Mouse (Mus musculus) erythroblast, embryonic 14.5 days (primary cell): ENCODE measurements around the gene Lpcat2. TPM values are rescaled to one million over a fixed set of nuclear protein-coding genes. Genes with fewer than 3 reads are reported as not detected.

ENCODE experiments used
- H3K27me3 ChIP-seq: 2 replicates; pipeline ENCODE4 v1.6.1; 2012; ENCODE audit warnings: inconsistent platforms; ENCODE audit not compliant: control insufficient read depth
- H3K36me3 ChIP-seq: 2 replicates; pipeline ENCODE4 v1.6.1; 2012; ENCODE audit warnings: mild to moderate bottlenecking, inconsistent platforms; ENCODE audit not compliant: control insufficient read depth
- H3K4me1 ChIP-seq: 2 replicates; pipeline ENCODE4 v1.6.1; 2012; ENCODE audit warnings: inconsistent platforms; ENCODE audit not compliant: control insufficient read depth
- H3K4me3 ChIP-seq: replicated peaks from 2 replicates; pipeline ENCODE3; 2012; ENCODE audit warnings: moderate library complexity, mild to moderate bottlenecking, inconsistent platforms
- H3K9me3 ChIP-seq: 2 replicates; pipeline ENCODE4 v1.6.1; 2012; ENCODE audit warnings: low read length, inconsistent platforms, mixed read lengths; ENCODE audit not compliant: control insufficient read depth
- GATA1 ChIP-seq: IDR thresholded peaks from 2 replicates; pipeline ENCODE4 v1.6.1; 2012; ENCODE audit warnings: low read length, inconsistent platforms, mixed read lengths
- TAL1 ChIP-seq: IDR thresholded peaks from 3 replicates; pipeline ENCODE4 v1.6.1; 2012; ENCODE audit warnings: low read length, inconsistent platforms, mixed read lengths
- polyA plus RNA-seq: library from polyadenylated mRNA; stranded (reverse); fragments of >175 nt; gene quantifications from 2 replicates; pipeline ENCODE4 v1.2.3, GENCODE M21; 2012

Gene Lpcat2
- polyA plus RNA-seq, 1 experiment = 0.01 TPM

DNA sequence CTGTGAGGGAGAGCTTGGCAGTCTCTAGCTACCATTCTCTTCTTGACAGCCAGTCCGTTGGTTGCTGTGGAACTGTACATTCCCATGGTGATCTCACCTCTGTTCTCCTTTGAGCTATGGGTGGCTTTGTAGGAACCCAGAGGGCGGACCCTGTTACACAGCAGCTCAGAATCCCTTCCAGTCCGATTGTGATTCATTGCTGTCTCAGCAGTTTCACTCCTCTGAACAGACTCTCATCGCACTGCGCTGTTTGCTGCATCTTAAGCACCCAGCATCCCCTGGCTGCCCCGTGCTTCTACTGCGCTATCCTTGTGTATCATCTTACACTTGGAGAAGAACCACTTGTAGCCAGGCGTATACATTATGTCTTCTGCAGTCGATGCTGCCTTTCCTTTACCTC is 44.5 kb downstream of the Lpcat2 start:
- H3K4me1 ChIP-seq = no peaks in the 10 kb centered on the region
- no peaks in the 10 kb centered on the region for H3K9me3 ChIP-seq
- no peaks in the 10 kb centered on the region for H3K27me3 ChIP-seq
- H3K36me3 ChIP-seq = no peaks in the 10 kb centered on the region
- H3K4me3 ChIP-seq = no peak overlapping the region
- TF ChIP-seq GATA1 (no peak), TAL1 (no peak)

DNA sequence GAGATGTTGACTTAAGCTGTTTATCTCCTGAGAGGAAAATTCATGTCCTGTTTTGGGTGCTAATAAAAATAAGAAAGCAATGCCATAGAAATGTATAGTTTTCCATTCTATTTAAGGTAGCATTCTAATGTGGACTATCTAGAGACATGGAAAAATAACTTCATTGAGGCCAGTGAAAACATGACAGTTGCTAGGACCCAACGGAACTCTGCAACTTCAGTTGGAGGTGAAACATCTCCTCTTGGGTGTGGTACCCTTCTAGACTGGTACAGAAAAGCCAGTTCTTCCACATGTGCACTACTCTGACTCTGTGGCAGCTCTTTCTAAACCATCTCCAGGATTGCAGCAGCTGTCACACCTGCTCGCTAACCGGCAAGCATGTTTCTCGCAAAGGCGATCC is 46.0 kb downstream of the Lpcat2 start, which contains the start of gene Capns2:
TSS of gene Capns2 (plus strand) at position 301 of the 400 bp plus-strand sequence.
- Histone ChIP-seq H3K4me3 (no peak within 1 kb of the TSS), H3K4me1 (no peaks in the 10 kb centered on the region), H3K9me3 (no peaks in the 10 kb centered on the region), H3K27me3 (no peaks in the 10 kb centered on the region), H3K36me3 (no peaks in the 10 kb centered on the region)
- no peak for TF ChIP-seq TAL1
- TF ChIP-seq GATA1 = no peak

DNA sequence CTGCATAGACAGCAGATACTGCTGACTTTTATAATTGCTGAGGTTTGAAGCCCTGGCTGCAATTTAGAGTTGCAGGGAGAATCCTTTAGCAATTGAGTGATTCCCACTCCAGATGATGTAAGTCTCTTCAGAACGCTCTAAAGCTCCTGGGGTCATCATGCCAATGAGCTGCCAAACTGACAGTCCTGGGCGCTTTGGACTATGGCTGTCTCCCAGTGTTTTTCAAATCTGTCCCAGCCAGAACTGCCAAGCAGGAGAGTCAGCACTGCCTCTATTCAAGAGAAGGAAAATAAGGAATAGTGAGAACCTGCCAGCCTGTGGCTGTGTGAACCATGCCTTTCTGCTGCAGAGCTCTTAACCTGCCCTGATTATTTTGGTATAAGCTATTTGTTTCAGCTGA is 47.8 kb downstream of the Lpcat2 start:
- no peaks in the 10 kb centered on the region for H3K4me1 ChIP-seq
- TF ChIP-seq TAL1 (no peak), GATA1 (no peak)
- no peaks in the 10 kb centered on the region for H3K36me3 ChIP-seq
- no peaks in the 10 kb centered on the region for H3K27me3 ChIP-seq
- H3K9me3 ChIP-seq = no peaks in the 10 kb centered on the region
- no peak overlapping the region for H3K4me3 ChIP-seq

DNA sequence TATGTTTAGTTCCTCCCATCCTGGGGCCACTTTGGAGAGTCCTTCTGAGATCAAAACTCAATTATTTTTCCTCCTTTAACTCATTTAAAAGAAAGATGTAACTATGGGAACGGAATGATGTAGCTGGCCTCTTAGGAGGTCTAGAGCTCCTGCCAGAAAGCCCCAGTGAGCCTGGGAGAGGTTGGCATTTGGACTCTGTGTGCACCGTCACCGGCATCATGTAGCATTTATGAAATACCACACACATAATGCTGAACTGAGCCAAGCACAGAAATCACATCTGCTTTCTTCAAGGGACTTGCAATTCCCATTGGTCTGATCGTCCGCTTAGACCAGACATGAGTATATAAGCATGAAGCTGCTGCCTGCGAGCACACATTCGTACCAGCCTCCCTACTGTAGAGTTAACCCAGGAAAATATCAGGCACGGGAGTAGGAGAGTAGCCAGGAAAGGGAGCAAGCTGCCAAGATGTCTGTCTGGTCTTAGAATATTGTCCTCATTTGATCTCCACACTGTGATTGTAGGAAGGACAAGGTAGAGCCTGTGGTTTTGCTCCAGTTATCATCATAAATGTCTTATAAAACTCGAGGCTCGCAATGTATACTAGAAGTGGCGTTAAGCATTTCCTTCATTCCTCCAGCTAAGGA is 48.5 kb downstream of the Lpcat2 start:
- H3K4me3 ChIP-seq = no peak overlapping the region
- no peaks in the 10 kb centered on the region for H3K36me3 ChIP-seq
- TF ChIP-seq GATA1 (no peak), TAL1 (no peak)
- H3K27me3 ChIP-seq = no peaks in the 10 kb centered on the region
- H3K4me1 ChIP-seq = no peaks in the 10 kb centered on the region
- no peaks in the 10 kb centered on the region for H3K9me3 ChIP-seq

DNA sequence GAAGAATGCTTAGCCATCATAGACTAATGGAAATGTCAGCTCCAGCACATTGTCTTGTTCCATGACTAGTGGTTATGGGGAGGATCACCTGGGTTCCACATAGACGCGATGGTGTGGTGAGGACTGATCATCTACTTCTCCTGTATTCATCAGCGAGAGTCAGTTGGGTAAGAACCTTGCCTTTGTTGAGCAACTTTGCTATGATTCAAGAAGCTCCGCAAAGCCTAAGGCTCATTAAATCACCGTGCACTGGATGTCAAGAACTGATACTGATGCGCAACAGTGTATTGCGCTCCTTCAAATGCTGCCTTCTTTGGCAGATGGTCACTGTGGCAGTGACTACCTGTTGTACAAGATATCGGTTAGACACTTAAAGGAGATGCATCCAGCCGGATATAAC is 51.4 kb downstream of the Lpcat2 start:
- no peaks in the 10 kb centered on the region for H3K27me3 ChIP-seq
- H3K9me3 ChIP-seq = no peaks in the 10 kb centered on the region
- no peak overlapping the region for H3K4me3 ChIP-seq
- no peaks in the 10 kb centered on the region for H3K4me1 ChIP-seq
- H3K36me3 ChIP-seq = no peaks in the 10 kb centered on the region
- TF ChIP-seq GATA1 (no peak), TAL1 (no peak)

DNA sequence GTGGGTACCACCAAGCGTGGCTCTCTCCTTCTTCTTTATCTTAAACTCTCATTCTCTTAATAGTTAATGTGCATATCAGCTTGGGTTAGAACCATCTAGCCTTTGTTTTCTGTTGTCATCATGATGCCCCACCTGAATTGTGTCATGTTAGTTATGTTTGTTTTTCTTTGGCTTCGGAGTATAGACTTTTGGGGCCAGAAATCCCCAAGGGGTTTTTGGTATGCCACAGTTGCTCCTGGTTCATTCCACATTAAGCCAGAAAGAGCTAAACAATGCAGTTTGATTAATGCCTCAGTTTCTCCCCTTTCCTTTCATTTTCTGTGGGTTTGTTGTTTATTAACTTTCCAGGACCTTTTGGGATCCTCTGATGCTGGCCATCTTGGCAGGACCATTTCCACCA is 53.3 kb downstream of the Lpcat2 start:
- TF ChIP-seq GATA1 = no peak
- no peak for TF ChIP-seq TAL1
- H3K4me3 ChIP-seq = no peak overlapping the region
- no peaks in the 10 kb centered on the region for H3K36me3 ChIP-seq
- H3K27me3 ChIP-seq = no peaks in the 10 kb centered on the region
- H3K9me3 ChIP-seq = no peaks in the 10 kb centered on the region
- no peaks in the 10 kb centered on the region for H3K4me1 ChIP-seq

DNA sequence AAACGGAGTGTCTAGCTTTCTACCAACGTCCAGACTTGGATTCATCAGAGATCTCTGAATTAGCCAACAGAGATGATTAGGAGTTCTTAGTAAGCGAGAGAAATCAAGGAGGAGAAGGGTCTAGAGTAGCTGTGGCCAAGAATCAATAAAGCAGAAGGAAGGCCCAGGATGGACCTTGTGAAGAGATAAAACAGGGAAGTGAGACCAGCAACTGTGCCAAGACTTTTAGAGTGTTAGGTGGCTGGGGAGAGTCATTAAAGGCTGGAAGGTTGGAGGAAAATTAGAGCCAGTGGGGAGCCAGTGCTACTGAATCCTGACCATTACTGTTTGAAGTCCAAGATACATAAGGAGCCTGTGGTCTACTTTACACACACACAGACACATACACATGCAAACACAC is 56.3 kb downstream of the Lpcat2 start:
- no peak overlapping the region for H3K4me3 ChIP-seq

DNA sequence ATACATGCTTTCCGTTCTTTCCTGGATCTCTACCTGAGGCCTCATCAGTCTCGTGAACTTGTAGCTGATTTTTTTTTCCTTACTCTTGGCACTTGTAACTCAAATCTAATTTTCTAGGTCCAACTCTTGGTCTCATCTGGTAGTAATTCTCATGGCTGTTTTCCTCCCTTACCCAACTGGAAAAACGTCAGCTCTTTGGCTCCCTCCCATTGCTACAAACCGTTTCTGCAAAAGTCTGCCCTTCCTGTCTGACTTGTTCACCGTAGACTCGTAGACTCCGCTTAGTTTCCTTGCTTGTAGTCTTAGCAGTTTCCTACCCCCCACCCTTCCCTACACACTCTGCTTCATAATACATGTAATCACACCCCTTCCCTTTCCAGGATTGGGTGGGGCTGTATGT is 58.3 kb downstream of the Lpcat2 start:
- Histone ChIP-seq H3K9me3 (no peaks in the 10 kb centered on the region), H3K4me3 (no peak overlapping the region), H3K27me3 (no peaks in the 10 kb centered on the region), H3K36me3 (no peaks in the 10 kb centered on the region), H3K4me1 (no peaks in the 10 kb centered on the region)
- TF ChIP-seq TAL1 (no peak), GATA1 (no peak)

More for the DNA sequence above, 56.3 kb downstream of the Lpcat2 start:
- Histone ChIP-seq H3K36me3 (no peaks in the 10 kb centered on the region), H3K4me1 (no peaks in the 10 kb centered on the region), H3K9me3 (no peaks in the 10 kb centered on the region), H3K27me3 (no peaks in the 10 kb centered on the region)
- TF ChIP-seq TAL1 = no peak
- TF ChIP-seq GATA1 = no peak

DNA sequence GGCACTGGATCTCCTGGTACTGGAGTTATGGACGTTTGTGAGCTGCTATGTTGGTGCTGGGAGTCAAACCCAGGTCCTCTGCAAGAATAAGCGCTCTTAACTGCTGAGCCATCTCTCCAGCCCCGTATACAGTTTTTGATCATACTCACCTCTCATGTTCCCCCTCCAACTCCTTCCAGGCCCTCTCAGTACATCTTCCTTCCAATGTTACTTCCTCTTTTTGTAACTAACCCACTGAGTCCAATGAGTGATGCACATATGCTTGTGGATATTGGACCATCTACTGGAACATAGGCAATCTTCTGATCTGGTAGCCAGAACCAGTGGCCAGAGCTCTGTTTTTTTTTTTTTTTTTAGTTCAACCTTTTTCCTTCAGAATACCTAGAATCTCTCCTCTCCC is 60.9 kb downstream of the Lpcat2 start:
- Histone ChIP-seq H3K4me3 (no peak overlapping the region), H3K4me1 (no peaks in the 10 kb centered on the region), H3K9me3 (no peaks in the 10 kb centered on the region), H3K36me3 (no peaks in the 10 kb centered on the region), H3K27me3 (no peaks in the 10 kb centered on the region)
- no peak for TF ChIP-seq GATA1
- no peak for TF ChIP-seq TAL1

DNA sequence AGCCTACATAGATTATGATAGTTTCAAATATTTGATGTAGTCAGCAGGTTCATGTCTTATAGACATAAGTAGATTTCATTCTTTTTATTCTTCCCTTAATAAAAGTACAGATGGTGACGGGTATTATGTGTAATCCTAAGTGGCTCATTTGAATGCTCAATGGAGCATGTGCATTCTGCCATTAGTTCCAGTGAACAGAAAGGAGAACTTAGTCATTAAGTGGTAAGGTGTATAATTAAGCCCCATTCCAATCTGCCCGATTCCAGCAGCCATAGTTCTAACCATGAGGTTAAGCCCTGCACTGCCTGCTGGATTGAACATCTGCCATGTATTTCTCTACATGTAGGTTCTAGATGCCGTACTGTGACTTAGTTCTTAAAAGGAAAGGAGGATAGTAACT is 66.6 kb downstream of the Lpcat2 start:
- Histone ChIP-seq H3K36me3 (no peaks in the 10 kb centered on the region), H3K4me3 (no peak overlapping the region)
- TF ChIP-seq GATA1 = no peak
- no peak for TF ChIP-seq TAL1

More for the DNA sequence above, 66.6 kb downstream of the Lpcat2 start:
- no peaks in the 10 kb centered on the region for H3K4me1 ChIP-seq
- H3K9me3 ChIP-seq = no peaks in the 10 kb centered on the region
- no peaks in the 10 kb centered on the region for H3K27me3 ChIP-seq
